Mouse (Mus musculus) liver, embryonic 16.5 days (tissue): ENCODE measurements around the gene Zfp42. TPM values are rescaled to one million over a fixed set of nuclear protein-coding genes. Genes with fewer than 3 reads are reported as not detected.

Experiments used
- ATAC-seq: fragments of 200-750 bp; cut with Nextera tagmentation; 2 replicates; pipeline ENCODE4 v1.8.0; 2017; ENCODE audit warnings: low read depth, mild to moderate bottlenecking, moderate number of reproducible peaks, moderate library complexity
- H3K27ac ChIP-seq: fragments of 300-500 bp; sonication (generic); 2 replicates; pipeline ENCODE4 v1.5.1; 2014; ENCODE audit warnings: mild to moderate bottlenecking, low read length
- H3K27me3 ChIP-seq: fragments of 300-500 bp; sonication (generic); 2 replicates; pipeline ENCODE4 v1.6.1; 2014; ENCODE audit warnings: low read depth, low read length, mixed read lengths; ENCODE audit not compliant: control insufficient read depth, insufficient read depth
- H3K36me3 ChIP-seq: fragments of 300-500 bp; sonication (generic); 2 replicates; pipeline ENCODE4 v1.6.1; 2014; ENCODE audit warnings: mild to moderate bottlenecking; ENCODE audit not compliant: control insufficient read depth, insufficient read depth
- H3K4me1 ChIP-seq: fragments of 300-500 bp; sonication (generic); 2 replicates; pipeline ENCODE4 v1.6.1; 2014; ENCODE audit warnings: low read depth, low read length, mixed read lengths; ENCODE audit not compliant: control insufficient read depth
- H3K4me2 ChIP-seq: fragments of 300-500 bp; sonication (generic); 2 replicates; pipeline ENCODE4 v1.6.1; 2014; ENCODE audit warnings: low read depth, low read length, mixed read lengths
- H3K4me3 ChIP-seq: fragments of 300-500 bp; sonication (generic); 2 replicates; pipeline ENCODE4 v1.5.1; 2014; ENCODE audit warnings: low read depth, mild to moderate bottlenecking, low read length
- H3K9ac ChIP-seq: fragments of 300-500 bp; sonication (generic); 2 replicates; pipeline ENCODE4 v1.6.1; 2014; ENCODE audit warnings: low read depth, low read length
- H3K9me3 ChIP-seq: fragments of 300-500 bp; sonication (generic); replicated peaks from 2 replicates; pipeline ENCODE4 v1.6.1; 2016; ENCODE audit warnings: low read length; ENCODE audit not compliant: control insufficient read depth
- WGBS: fragments of 180-500 bp; shearing (Covaris S2); extraction: QIAGEN DNeasy Blood & Tissue Kit; methylation state at CpG from one replicate; pipeline ENCODE4 v1.1.7; 2014; ENCODE audit not compliant: insufficient replicate concordance; 5-methylcytosine and 5-hydroxymethylcytosine counted together
- polyA plus RNA-seq: library from polyadenylated mRNA; unstranded; fragments of >200 nt; fragmentation: Nextera tagmentation; extraction: Ambion mirVana; gene quantifications from 2 replicates; pipeline ENCODE4 v1.2.1, GENCODE M21; 2015

Gene Zfp42
- polyA plus RNA-seq, 1 experiment from 2014 or later: not detected

DNA sequence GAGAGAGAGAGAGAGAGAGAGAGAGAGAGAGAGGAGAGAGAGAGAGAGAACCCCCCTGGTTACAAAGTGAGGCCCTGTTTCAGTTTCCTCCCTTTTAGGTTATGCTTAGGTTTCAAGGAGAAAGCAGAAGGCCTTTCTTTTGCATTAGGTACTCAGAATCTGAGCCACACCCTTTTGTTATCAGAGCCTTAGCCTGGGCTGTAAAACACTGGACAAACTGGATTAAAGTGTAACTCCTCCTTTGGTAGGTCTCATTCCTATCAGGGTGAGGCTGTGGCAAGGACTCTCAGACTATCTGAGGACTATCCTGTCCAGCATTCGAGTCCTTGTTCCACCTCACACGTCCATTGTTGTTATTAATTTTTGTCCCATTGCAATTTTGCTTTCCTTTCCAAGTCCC is 1.4 kb upstream of the Zfp42 start:
- Histone ChIP-seq H3K36me3 (no peaks in the 10 kb centered on the region), H3K27me3 (no peaks in the 10 kb centered on the region), H3K4me3 (no peak overlapping the region), H3K9me3 (0 out of 2 replicates have a peak, but pooled peaks cover 3% of the 10 kb centered on the region), H3K9ac (no peak overlapping the region), H3K4me1 (no peaks in the 10 kb centered on the region), H3K4me2 (no peak overlapping the region), H3K27ac (no peak overlapping the region)
- no peak for ATAC-seq
- WGBS: 48% methylated on average over 2 of the region's 2 CpGs

DNA sequence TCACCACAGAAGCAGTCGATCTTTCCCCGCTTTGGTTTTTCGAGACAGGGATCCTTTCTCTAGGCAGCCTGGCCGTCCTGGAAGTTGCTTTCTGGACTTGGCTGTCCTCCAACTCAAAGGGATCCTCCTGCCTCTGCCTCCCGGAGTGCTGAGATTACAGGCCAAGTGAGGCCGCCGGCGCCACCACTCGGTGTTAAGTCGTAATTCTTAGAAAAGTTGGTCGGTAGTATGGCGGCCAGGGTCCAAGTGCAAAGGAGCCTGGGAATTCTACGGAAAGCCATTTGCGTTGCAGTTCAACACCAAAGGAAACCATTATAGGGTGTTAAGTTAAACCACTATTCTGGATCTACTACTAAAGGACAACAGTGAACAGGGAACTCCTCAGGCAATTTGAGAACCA is 1.1 kb downstream of the Zfp42 start:
- no peaks in the 10 kb centered on the region for H3K27me3 ChIP-seq
- H3K27ac ChIP-seq: no peak overlapping the region
- no peaks in the 10 kb centered on the region for H3K4me1 ChIP-seq
- H3K9me3 ChIP-seq: 0 out of 2 replicates have a peak, but pooled peaks cover 3% of the 10 kb centered on the region
- no peak overlapping the region for H3K4me3 ChIP-seq
- no peak overlapping the region for H3K9ac ChIP-seq
- no peak overlapping the region for H3K4me2 ChIP-seq
- no peak for ATAC-seq
- 81% methylated on average over 14 of the region's 14 CpGs for WGBS
- no peaks in the 10 kb centered on the region for H3K36me3 ChIP-seq

DNA sequence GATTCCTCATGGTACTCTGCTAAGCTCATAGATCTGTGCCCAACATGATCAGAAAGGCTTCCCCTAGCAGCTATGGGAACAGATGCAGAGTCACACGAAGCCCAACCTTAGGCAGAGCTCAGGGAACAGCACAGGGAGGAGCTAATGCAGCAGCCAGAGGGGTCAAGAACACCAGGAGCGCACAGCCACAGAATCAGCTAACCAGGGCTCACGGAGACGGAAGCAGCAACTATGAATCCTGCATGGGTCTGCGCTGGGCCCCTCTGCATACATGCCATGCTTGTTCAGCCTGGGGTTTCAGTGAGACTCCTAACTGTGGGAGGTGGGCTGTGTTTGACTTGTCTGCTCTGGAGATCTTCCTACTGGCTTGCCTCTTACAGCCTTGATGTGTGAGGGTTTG is 7.0 kb downstream of the Zfp42 start:
- no peak for ATAC-seq
- WGBS: 47% methylated on average over 5 of the region's 5 CpGs

DNA sequence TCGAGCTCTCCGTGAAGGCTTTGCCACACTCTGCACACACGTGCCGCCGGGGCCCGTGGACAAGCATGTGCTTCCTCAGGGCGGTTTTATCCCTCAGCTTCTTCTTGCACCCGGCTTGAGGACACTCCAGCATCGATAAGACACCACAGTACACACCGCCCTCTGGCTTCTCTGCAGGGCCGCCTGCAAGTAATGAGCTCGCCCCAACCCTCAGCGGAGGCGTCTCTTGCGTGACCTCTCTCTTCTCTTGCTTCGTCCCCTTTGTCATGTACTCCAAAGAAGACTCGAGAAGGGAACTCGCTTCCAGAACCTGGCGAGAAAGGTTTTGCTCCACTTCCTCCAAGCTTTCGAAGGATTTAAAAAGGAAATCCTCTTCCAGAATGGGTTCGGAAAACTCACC is 11.0 kb downstream of the Zfp42 start:
- no peak for ATAC-seq
- Histone ChIP-seq H3K27me3 (no peaks in the 10 kb centered on the region), H3K4me2 (no peak overlapping the region), H3K4me1 (no peaks in the 10 kb centered on the region), H3K9ac (no peak overlapping the region), H3K36me3 (no peaks in the 10 kb centered on the region), H3K4me3 (no peak overlapping the region), H3K27ac (no peak overlapping the region), H3K9me3 (no peaks in the 10 kb centered on the region; the same call in 1 of the 2 replicates)
- WGBS: 78% methylated on average over 21 of the region's 21 CpGs

More for the DNA sequence above, 7.0 kb downstream of the Zfp42 start:
- Histone ChIP-seq H3K4me2 (no peak overlapping the region), H3K36me3 (no peaks in the 10 kb centered on the region), H3K27me3 (no peaks in the 10 kb centered on the region), H3K9ac (no peak overlapping the region), H3K27ac (no peak overlapping the region), H3K4me1 (no peaks in the 10 kb centered on the region), H3K9me3 (no peaks in the 10 kb centered on the region; the same call in 1 of the 2 replicates), H3K4me3 (no peak overlapping the region)

DNA sequence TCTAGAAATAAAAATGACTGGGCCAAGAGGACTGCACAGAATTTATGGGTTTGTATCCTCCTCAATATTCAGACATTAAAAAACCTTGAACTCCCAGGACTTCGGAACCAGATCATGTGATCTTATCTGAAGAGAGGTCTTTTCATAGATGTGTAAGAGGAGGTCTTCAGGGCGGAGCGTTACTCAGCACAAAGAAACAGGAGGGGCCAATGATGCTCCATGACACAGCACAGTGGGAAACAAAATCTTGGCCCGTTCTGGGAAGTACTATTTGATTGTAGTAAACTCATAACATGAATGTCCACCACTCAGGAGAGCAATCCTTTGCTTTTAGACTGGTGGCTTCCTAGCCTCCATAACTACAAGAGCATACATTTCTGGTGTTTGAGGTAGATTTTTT is 12.6 kb downstream of the Zfp42 start:
- H3K9ac ChIP-seq: no peak overlapping the region
- no peak overlapping the region for H3K27ac ChIP-seq
- 64% methylated on average over 4 of the region's 4 CpGs for WGBS
- no peaks in the 10 kb centered on the region for H3K36me3 ChIP-seq
- H3K4me3 ChIP-seq: no peak overlapping the region
- H3K27me3 ChIP-seq: no peaks in the 10 kb centered on the region
- no peaks in the 10 kb centered on the region for H3K9me3 ChIP-seq
- no peak for ATAC-seq
- no peak overlapping the region for H3K4me2 ChIP-seq
- H3K4me1 ChIP-seq: no peaks in the 10 kb centered on the region

DNA sequence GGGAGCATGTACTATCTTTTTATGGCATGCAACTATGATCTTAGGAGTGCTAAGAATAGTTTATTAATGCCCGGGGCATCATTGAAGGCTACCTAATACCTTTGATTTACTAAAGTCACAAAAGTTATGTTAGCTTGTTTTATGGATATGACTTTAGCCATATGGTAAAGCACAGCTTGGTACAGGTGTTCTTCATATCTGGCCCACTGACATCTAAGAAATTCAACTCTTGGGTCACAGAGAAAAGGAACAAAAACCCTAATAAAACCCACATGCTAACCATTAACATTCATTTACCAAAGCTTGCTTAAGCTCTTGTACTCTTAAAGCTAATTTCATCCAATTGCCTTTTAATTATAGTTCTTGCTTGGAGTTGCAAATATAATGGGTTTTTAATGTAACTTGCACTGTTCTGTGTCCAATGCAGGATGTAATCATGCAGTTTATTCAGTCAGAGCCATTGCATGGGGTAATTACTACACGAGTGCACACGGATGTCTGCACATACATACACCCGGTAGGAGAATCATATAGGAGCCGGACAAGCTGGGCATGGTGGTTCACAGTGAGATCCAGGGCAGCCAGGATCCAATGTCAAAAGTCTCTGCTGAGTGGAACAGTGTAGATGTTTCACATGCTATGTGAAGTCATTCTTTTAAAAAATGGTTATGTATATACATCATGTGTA is 16.2 kb downstream of the Zfp42 start:
- H3K27ac ChIP-seq: no peak overlapping the region
- H3K4me1 ChIP-seq: no peaks in the 10 kb centered on the region
- ATAC-seq: no peak
- H3K36me3 ChIP-seq: no peaks in the 10 kb centered on the region
- H3K4me2 ChIP-seq: no peak overlapping the region
- H3K4me3 ChIP-seq: no peak overlapping the region
- H3K9me3 ChIP-seq: no peaks in the 10 kb centered on the region
- WGBS: 70% methylated on average over 5 of the region's 5 CpGs
- no peaks in the 10 kb centered on the region for H3K27me3 ChIP-seq
- no peak overlapping the region for H3K9ac ChIP-seq

DNA sequence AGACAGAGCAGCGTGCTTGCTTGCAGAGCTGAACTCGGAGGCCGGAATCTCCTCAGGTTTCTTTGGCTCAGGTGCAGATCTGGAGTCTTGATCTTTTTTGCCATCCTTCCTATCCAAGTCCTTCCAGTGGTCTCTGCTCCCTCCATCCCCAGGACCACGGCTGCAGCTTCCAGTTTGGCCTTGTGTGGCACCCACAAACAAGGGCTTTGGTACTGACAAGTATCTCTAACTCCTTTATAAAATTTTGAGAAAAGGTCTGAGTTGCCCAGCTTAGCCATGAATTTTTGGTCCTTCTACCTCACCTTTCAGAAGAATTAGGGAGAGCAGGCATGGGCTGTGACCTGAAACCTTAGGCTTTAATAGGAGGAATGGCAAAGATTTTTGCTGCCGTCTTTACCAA is 17.0 kb downstream of the Zfp42 start:
- H3K4me1 ChIP-seq: no peaks in the 10 kb centered on the region
- no peak for ATAC-seq
- no peaks in the 10 kb centered on the region for H3K27me3 ChIP-seq
- H3K4me3 ChIP-seq: no peak overlapping the region
- no peak overlapping the region for H3K27ac ChIP-seq
- H3K9me3 ChIP-seq: no peaks in the 10 kb centered on the region
- no peak overlapping the region for H3K4me2 ChIP-seq
- 70% methylated on average over 5 of the region's 5 CpGs for WGBS
- H3K9ac ChIP-seq: no peak overlapping the region
- H3K36me3 ChIP-seq: no peaks in the 10 kb centered on the region

DNA sequence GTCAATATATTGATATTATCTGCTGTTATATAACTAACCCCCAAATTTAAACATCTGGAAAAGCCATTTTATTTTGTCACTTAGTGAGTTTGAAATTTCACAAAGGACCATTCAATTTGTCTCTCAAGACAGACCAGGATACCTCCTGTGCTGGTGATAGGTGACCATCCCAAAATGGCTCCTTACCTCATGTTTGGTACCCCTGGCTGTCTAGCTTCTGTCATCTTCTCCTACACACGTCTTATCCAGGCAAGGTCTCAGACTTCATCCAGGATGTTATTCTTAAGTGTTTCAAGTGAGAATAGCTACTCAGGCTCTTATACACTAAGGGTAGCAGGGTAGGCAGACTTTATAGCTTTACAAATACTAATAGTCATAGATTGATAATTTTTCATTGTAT is 17.9 kb downstream of the Zfp42 start:
- no peaks in the 10 kb centered on the region for H3K36me3 ChIP-seq
- H3K4me3 ChIP-seq: no peak overlapping the region
- 59% methylated on average over 1 of the region's 1 CpGs for WGBS
- ATAC-seq: no peak
- no peaks in the 10 kb centered on the region for H3K9me3 ChIP-seq
- H3K27me3 ChIP-seq: no peaks in the 10 kb centered on the region
- no peak overlapping the region for H3K9ac ChIP-seq
- H3K4me1 ChIP-seq: no peaks in the 10 kb centered on the region
- no peak overlapping the region for H3K27ac ChIP-seq
- H3K4me2 ChIP-seq: no peak overlapping the region

DNA sequence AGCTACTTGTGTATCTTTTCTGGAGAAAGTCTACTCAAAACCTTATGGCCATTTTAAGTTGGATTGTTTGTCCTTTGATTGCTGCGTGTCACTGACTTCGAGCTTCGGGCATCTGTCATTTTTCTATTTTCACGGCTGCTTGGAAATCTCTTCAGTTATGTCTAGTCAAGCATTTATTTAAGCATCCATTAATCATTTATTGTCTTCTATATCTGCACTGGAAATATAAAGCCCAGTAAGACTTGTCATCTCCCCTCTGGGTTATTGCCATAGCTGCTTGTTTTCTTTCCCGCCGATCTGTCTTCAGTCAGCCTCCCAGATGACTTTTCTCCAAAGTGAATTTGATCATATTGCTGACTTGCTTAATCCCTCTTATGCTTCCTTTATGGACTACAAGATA is 19.3 kb downstream of the Zfp42 start:
- Histone ChIP-seq H3K4me3 (no peak overlapping the region), H3K4me2 (no peak overlapping the region), H3K27ac (no peak overlapping the region), H3K9me3 (no peaks in the 10 kb centered on the region), H3K4me1 (no peaks in the 10 kb centered on the region), H3K9ac (no peak overlapping the region), H3K36me3 (no peaks in the 10 kb centered on the region), H3K27me3 (no peaks in the 10 kb centered on the region)
- WGBS: 84% methylated on average over 6 of the region's 6 CpGs
- no peak for ATAC-seq
